Mouse (Mus musculus) MEL (cell line): ENCODE results near the gene Tal1.

Experiments used
- CTCF ChIP-seq, 3 experiments: IDR thresholded peaks in 2 of 3; conservative IDR thresholded peaks in 1 of 3; 2 replicates each; pipeline ENCODE4 v1.5.1; 2011 to 2012; ENCODE audit warnings: low read length in 3 of 3, low read depth in 2 of 3, mild to moderate bottlenecking in 2 of 3, improper control_type of control experiment in 1 of 3, inconsistent platforms in 1 of 3, mixed read lengths in 1 of 3, moderate library complexity in 1 of 3; ENCODE audit not compliant: control insufficient read depth in 1 of 3, insufficient read depth in 1 of 3, poor library complexity in 1 of 3, severe bottlenecking in 1 of 3
- E2F4 ChIP-seq: IDR thresholded peaks from 2 replicates; pipeline ENCODE4 v1.6.1; 2011; ENCODE audit warnings: low read depth, low read length, improper control_type of control experiment, borderline replicate concordance
- GATA1 ChIP-seq: IDR thresholded peaks from 2 replicates; pipeline ENCODE4 v1.6.1; 2011; ENCODE audit warnings: low read depth, low read length, improper control_type of control experiment
- ZMIZ1 ChIP-seq: IDR thresholded peaks from 2 replicates; pipeline ENCODE4 v1.6.1; 2012; ENCODE audit warnings: low read depth, mild to moderate bottlenecking, inconsistent platforms, low read length, improper control_type of control experiment, moderate library complexity

GRCm38 (mm10) chr4:115119642-115120041 is 63.4 kb downstream of the Tal1 start:
- TF ChIP-seq CTCF (IDR thresholded peaks at IDR 0.05 in 2 of 3, conservative IDR thresholded peaks at IDR 0.05 in 1 of 3; ENCODE audit: control insufficient read depth in 1 of 3, insufficient read depth in 1 of 3, low read depth in 2 of 3, low read length in 3 of 3, poor library complexity in 1 of 3, severe bottlenecking in 1 of 3) = no peak
- no peak for TF ChIP-seq GATA1
- TF ChIP-seq E2F4 = no peak
- no peak for TF ChIP-seq ZMIZ1
